Mouse (Mus musculus): ENCODE measurements around the gene Gata1. TPM values are rescaled to one million over a fixed set of nuclear protein-coding genes. Genes with fewer than 3 reads are reported as not detected.

Gata1 gene
- total RNA-seq, 1 experiment, result 1.1 TPM

GRCm38 (mm10) chrX:7966161-7966560 lies 11.7 kb downstream of the Gata1 start:
- no peak for DNase-seq (ENCODE audit: low read depth, low spot score)
- no peaks in the 10 kb centered on the region for H3K9me3 ChIP-seq (ENCODE audit: control insufficient read depth, insufficient read depth, low read depth, low read length)
- no peak overlapping the region for H3K4me3 ChIP-seq (ENCODE audit: insufficient read depth in 1 of 2, low read depth in 1 of 2, low read length in 2 of 2, poor library complexity in 1 of 2, severe bottlenecking in 1 of 2)
- H3K4me1 ChIP-seq (ENCODE audit: control insufficient read depth in 2 of 2, insufficient read depth in 2 of 2, low read length in 2 of 2, poor library complexity in 1 of 2), result peaks cover 0 to 4% of the 10 kb centered on the region in 2 experiments; a peak in 1 of 4 replicates
- TF ChIP-seq CHD2 (IDR thresholded peaks at IDR 0.05; ENCODE audit: low read depth, low read length) (no peak), HCFC1 (IDR thresholded peaks at IDR 0.05; ENCODE audit: borderline replicate concordance, insufficient read depth, low read length) (no peak), ZNF384 (IDR thresholded peaks at IDR 0.05; ENCODE audit: low read depth, low read length) (no peak), ZC3H11A (IDR thresholded peaks at IDR 0.05; ENCODE audit: borderline replicate concordance, low read depth, low read length) (no peak), MAFK (IDR thresholded peaks at IDR 0.05; ENCODE audit: insufficient read depth, low read depth, low read length) (no peak)
- H3K9ac ChIP-seq (ENCODE audit: insufficient read depth, low read depth, low read length, poor library complexity, severe bottlenecking), result no peak overlapping the region
- H3K36me3 ChIP-seq (ENCODE audit: control insufficient read depth, insufficient read depth, low read length, poor library complexity, severe bottlenecking), result no peaks in the 10 kb centered on the region
- no peak overlapping the region for H3K27ac ChIP-seq (ENCODE audit: insufficient read depth, low read depth, low read length, poor library complexity, severe bottlenecking)
- in situ Hi-C loops (cut with MboI; ENCODE audit: low sequenced_read_pairs in 2 of 2, unreplicated experiment in 2 of 2), result no loop called here

DNA sequence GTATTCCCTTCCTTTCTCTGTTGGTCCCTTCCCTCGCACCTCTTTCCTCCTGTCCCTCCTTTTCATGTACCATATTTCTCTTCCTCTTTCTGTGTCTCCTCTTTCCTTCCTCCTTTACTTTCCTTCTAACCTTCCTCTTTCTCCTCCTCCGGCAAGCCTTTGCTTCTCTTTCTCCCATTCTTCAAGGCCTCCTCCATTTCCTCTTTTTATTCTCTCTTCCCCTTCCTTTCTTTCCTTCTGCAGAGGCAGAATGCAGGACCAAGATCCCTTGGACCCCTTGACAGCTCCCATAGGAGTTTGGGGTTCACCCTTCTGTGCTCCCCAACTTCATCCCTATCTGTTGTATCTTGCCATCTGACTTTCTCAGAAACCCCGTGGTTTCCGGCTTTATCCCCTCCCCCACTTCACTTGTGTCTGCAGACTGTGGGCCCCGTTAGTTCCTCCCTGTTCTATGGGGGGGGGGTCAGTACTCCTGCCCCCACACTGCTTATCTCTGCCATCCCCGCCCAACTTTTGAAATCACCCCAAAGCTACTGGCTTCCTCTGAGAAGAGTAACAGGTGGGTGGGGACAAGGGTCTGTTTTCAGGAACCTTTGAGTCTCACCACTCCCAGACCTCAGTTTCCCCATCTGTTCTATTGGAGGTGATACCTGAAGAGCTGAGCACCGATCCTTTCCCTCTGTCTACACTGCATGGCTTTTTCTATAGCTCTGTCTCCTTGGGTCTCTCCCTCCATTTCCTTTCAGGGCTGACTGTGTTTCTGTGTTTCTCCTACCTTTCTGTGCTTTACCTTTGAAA lies 13.8 kb downstream of the Gata1 start:
- Histone ChIP-seq H3K9me3 (ENCODE audit: control insufficient read depth, insufficient read depth, low read depth, low read length) (no peaks in the 10 kb centered on the region), H3K36me3 (ENCODE audit: control insufficient read depth, insufficient read depth, low read length, poor library complexity, severe bottlenecking) (no peaks in the 10 kb centered on the region), H3K9ac (ENCODE audit: insufficient read depth, low read depth, low read length, poor library complexity, severe bottlenecking) (no peak overlapping the region), H3K4me3 (ENCODE audit: insufficient read depth in 1 of 2, low read depth in 1 of 2, low read length in 2 of 2, poor library complexity in 1 of 2, severe bottlenecking in 1 of 2) (no peak overlapping the region), H3K27ac (ENCODE audit: insufficient read depth, low read depth, low read length, poor library complexity, severe bottlenecking) (no peak overlapping the region), H3K4me1 (ENCODE audit: control insufficient read depth in 2 of 2, insufficient read depth in 2 of 2, low read length in 2 of 2, poor library complexity in 1 of 2) (peaks cover 0 to 4% of the 10 kb centered on the region in 2 experiments; a peak in 1 of 4 replicates)
- TF ChIP-seq ZNF384 (IDR thresholded peaks at IDR 0.05; ENCODE audit: low read depth, low read length), result no peak
- TF ChIP-seq HCFC1 (IDR thresholded peaks at IDR 0.05; ENCODE audit: borderline replicate concordance, insufficient read depth, low read length), result no peak
- no peak for TF ChIP-seq CHD2 (IDR thresholded peaks at IDR 0.05; ENCODE audit: low read depth, low read length)
- TF ChIP-seq MAFK (IDR thresholded peaks at IDR 0.05; ENCODE audit: insufficient read depth, low read depth, low read length), result no peak
- no peak for TF ChIP-seq ZC3H11A (IDR thresholded peaks at IDR 0.05; ENCODE audit: borderline replicate concordance, low read depth, low read length)
- DNase-seq (ENCODE audit: low read depth, low spot score), result no peak
- in situ Hi-C loops (cut with MboI; ENCODE audit: low sequenced_read_pairs in 2 of 2, unreplicated experiment in 2 of 2), result no loop called here

DNA sequence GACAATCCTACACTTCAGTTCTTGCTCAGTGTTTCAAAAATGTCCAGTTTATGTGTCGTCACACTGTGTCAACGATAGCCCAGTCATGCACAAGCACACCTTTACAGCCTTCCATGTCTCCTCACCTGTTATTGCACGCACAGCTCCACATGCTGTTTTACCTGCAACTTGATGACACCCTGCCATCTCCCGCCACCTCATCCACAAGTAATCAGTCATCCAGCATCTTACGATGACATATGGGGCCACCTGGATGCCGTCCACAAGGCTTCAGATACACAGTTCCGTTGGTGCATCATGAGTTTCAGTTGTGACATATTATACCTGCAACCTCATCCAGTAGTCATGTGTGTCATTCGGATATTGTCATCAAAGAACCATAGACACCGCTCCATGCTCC lies 19.0 kb downstream of the Gata1 start:
- Histone ChIP-seq H3K9me3 (ENCODE audit: control insufficient read depth, insufficient read depth, low read depth, low read length) (no peaks in the 10 kb centered on the region), H3K4me1 (ENCODE audit: control insufficient read depth in 2 of 2, insufficient read depth in 2 of 2, low read length in 2 of 2, poor library complexity in 1 of 2) (no peaks in the 10 kb centered on the region; a peak in 1 of 4 replicates), H3K4me3 (ENCODE audit: insufficient read depth in 1 of 2, low read depth in 1 of 2, low read length in 2 of 2, poor library complexity in 1 of 2, severe bottlenecking in 1 of 2) (no peak overlapping the region), H3K36me3 (ENCODE audit: control insufficient read depth, insufficient read depth, low read length, poor library complexity, severe bottlenecking) (no peaks in the 10 kb centered on the region; the same call in 1 of the 2 replicates), H3K27ac (ENCODE audit: insufficient read depth, low read depth, low read length, poor library complexity, severe bottlenecking) (no peak overlapping the region), H3K9ac (ENCODE audit: insufficient read depth, low read depth, low read length, poor library complexity, severe bottlenecking) (no peak overlapping the region)
- TF ChIP-seq ZC3H11A (IDR thresholded peaks at IDR 0.05; ENCODE audit: borderline replicate concordance, low read depth, low read length) (no peak), ZNF384 (IDR thresholded peaks at IDR 0.05; ENCODE audit: low read depth, low read length) (no peak), HCFC1 (IDR thresholded peaks at IDR 0.05; ENCODE audit: borderline replicate concordance, insufficient read depth, low read length) (no peak), CHD2 (IDR thresholded peaks at IDR 0.05; ENCODE audit: low read depth, low read length) (no peak), MAFK (IDR thresholded peaks at IDR 0.05; ENCODE audit: insufficient read depth, low read depth, low read length) (no peak)
- in situ Hi-C loops (cut with MboI; ENCODE audit: low sequenced_read_pairs in 2 of 2, unreplicated experiment in 2 of 2), result no loop called here
- DNase-seq (ENCODE audit: low read depth, low spot score), result no peak

GRCm38 (mm10) chrX:7950091-7950490 lies 27.8 kb downstream of the Gata1 start:
- no peaks in the 10 kb centered on the region for H3K9me3 ChIP-seq (ENCODE audit: control insufficient read depth, insufficient read depth, low read depth, low read length)
- peaks cover 5% of the 10 kb centered on the region for H3K36me3 ChIP-seq (ENCODE audit: control insufficient read depth, insufficient read depth, low read length, poor library complexity, severe bottlenecking)
- no peak overlapping the region; the same call in 1 of the 2 replicates for H3K9ac ChIP-seq (ENCODE audit: insufficient read depth, low read depth, low read length, poor library complexity, severe bottlenecking)
- no peak overlapping the region for H3K27ac ChIP-seq (ENCODE audit: insufficient read depth, low read depth, low read length, poor library complexity, severe bottlenecking)
- H3K4me1 ChIP-seq (ENCODE audit: control insufficient read depth in 2 of 2, insufficient read depth in 2 of 2, low read length in 2 of 2, poor library complexity in 1 of 2), result peaks cover 0 to 2% of the 10 kb centered on the region in 2 experiments; a peak in 1 of 4 replicates
- TF ChIP-seq CHD2 (IDR thresholded peaks at IDR 0.05; ENCODE audit: low read depth, low read length) (no peak), MAFK (IDR thresholded peaks at IDR 0.05; ENCODE audit: insufficient read depth, low read depth, low read length) (no peak), ZNF384 (IDR thresholded peaks at IDR 0.05; ENCODE audit: low read depth, low read length) (no peak), ZC3H11A (IDR thresholded peaks at IDR 0.05; ENCODE audit: borderline replicate concordance, low read depth, low read length) (no peak), HCFC1 (IDR thresholded peaks at IDR 0.05; ENCODE audit: borderline replicate concordance, insufficient read depth, low read length) (no peak)
- H3K4me3 ChIP-seq (ENCODE audit: insufficient read depth in 1 of 2, low read depth in 1 of 2, low read length in 2 of 2, poor library complexity in 1 of 2, severe bottlenecking in 1 of 2), result 0 out of 4 replicates have a peak overlapping the region, but pooled peaks of 1 of the 2 experiments have one; percentile 2
- in situ Hi-C loops (cut with MboI; ENCODE audit: low sequenced_read_pairs in 2 of 2, unreplicated experiment in 2 of 2), result no loop called here
- DNase-seq (ENCODE audit: low read depth, low spot score), result no peak
